Mouse (Mus musculus): ENCODE results near the gene Tcn2.

DNA sequence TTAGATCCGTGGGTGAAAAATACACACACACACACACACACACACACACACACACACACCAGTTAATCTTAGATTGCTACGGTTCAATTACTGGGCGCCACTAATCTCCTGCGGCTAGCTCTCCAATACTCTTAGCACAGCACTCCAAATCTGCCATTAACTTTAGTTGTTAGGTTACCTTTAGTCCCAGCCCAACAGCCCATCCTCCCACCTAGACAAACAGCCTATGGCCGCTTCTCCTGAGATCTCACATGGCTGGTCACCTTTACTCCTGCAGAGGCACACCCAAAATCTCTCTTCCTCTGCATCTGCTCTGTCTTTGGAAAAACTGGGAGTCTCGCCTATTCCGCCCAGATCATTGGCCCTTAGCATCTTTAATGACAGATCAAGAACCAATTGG lies 9.4 kb upstream of the Tcn2 start:
- TF ChIP-seq TCF12 (IDR thresholded peaks at IDR 0.05; ENCODE audit: insufficient read depth, poor library complexity, severe bottlenecking) (no peak), MYOD1 (IDR thresholded peaks at IDR 0.05; ENCODE audit: control insufficient read depth in 1 of 3, insufficient read length in 2 of 3, low read depth in 2 of 3) (no peak), POLR2A (IDR thresholded peaks at IDR 0.05; ENCODE audit: insufficient read length, low read depth) (no peak)
